Mouse (Mus musculus) induced T-regulatory cell, adult 2 months (primary cell): Measurements from ENCODE around the gene Acyp1.

ENCODE experiments used
- DNase-seq: peaks from one replicate; pipeline ENCODE4 v3.0.0-alpha.2; 2012; ENCODE audit warnings: low read depth

Acyp1 gene

GRCm38 (mm10) chr12:85233376-85234358 lies 54.6 kb downstream of the Acyp1 start:
- no peak for DNase-seq

DNA sequence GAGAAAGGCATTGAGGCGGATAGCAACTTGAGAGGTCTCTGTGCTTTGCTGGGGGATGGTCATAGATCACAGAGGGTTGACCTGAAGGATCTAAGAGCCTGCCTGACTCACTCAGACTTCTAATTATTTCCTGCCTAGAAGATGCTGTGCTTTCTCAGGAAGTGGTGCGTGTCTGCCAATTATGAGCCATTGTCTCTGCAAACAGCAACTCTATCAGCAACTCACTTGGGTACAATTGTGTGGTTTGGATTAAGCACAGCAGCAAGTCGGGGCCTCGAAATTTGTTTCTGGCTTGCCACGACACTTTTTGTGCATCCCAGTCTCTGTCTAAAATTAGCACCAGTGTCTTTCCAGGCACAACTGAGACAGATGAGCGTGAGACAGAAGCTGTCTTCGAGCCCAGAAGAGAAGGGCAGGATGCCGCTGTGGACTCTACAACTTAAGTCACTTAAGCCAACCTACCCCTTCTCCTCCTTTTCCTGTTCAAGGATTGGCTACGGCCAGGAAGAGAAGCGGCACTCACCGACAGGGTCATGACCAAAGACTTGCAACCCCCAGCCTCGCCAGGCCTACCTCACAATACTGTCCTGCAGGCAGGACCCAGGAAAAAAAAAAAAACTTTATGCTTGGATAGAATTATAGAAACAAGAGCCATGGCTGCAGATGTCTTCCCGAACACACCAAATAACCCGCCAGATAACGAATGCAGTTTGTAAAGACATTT lies 60.2 kb downstream of the Acyp1 start:
- DNase-seq, result no peak

GRCm38 (mm10) chr12:85227227-85227626 lies 61.0 kb downstream of the Acyp1 start:
- no peak for DNase-seq
